In genomic region chr11:5955546-5956276, GRCm38 (mm10) we compare ENCODE assay signal across 7 mouse cellular contexts. TPM values are rescaled to one million over a fixed set of nuclear protein-coding genes. Genes with fewer than 3 reads are reported as not detected.
DNase-seq lines count a peak whose midpoint lies in the region; ATAC-seq lines count a peak whose summit lies in the region.

Ykt6 (plus strand) TSS chr11:5955693.

- ATAC-seq in embryonic facial prominence, embryonic 11.5 days (replicated peaks; ENCODE audit: insufficient number of reproducible peaks, low FRiP score, low TSS enrichment, low read depth) = peak; percentile 94
- ATAC-seq in granulocyte monocyte progenitor cell, adult 5-6 weeks (replicated peaks; ENCODE audit: poor library complexity, severe bottlenecking) = peak; percentile 94
- ATAC-seq in midbrain, embryonic 13.5 days = peak; percentile 98

- peak within 1 kb of the TSS; percentile 86 for H3K9ac ChIP-seq in embryonic facial prominence, embryonic 11.5 days (replicated peaks; ENCODE audit: low read length)
- H3K9ac ChIP-seq in midbrain, embryonic 13.5 days (replicated peaks) = peak within 1 kb of the TSS; percentile 97

- H3K4me3 ChIP-seq in embryonic facial prominence, embryonic 11.5 days (ENCODE audit: low read depth, low read length) = peak within 1 kb of the TSS; percentile 75
- peak within 1 kb of the TSS; percentile 95 for H3K4me3 ChIP-seq in limb, embryonic 10.5 days
- H3K4me3 ChIP-seq in midbrain, embryonic 13.5 days (replicated peaks) = peak within 1 kb of the TSS; percentile 96

- 0 out of 2 replicates have a peak within 1 kb of the TSS, but pooled peaks have one; percentile 22 for H3K27ac ChIP-seq in embryonic facial prominence, embryonic 11.5 days (replicated peaks; ENCODE audit: low read depth, low read length)
- H3K27ac ChIP-seq in limb, embryonic 10.5 days = peak within 1 kb of the TSS; percentile 92
- H3K27ac ChIP-seq in midbrain, embryonic 13.5 days = peak within 1 kb of the TSS; percentile 92

- no peaks in the 10 kb centered on the region for H3K4me1 ChIP-seq in embryonic facial prominence, embryonic 11.5 days (ENCODE audit: control insufficient read depth, insufficient read depth, low read length)
- peaks cover 22% of the 10 kb centered on the region for H3K4me1 ChIP-seq in limb, embryonic 10.5 days
- H3K4me1 ChIP-seq in midbrain, embryonic 13.5 days (replicated peaks) = peaks cover 22% of the 10 kb centered on the region

- no peaks in the 10 kb centered on the region for H3K9me3 ChIP-seq in embryonic facial prominence, embryonic 11.5 days (replicated peaks; ENCODE audit: control insufficient read depth, low read length)
- H3K9me3 ChIP-seq in limb, embryonic 10.5 days (replicated peaks) = no peaks in the 10 kb centered on the region
- H3K9me3 ChIP-seq in midbrain, embryonic 13.5 days = no peaks in the 10 kb centered on the region

- WGBS in embryonic facial prominence, embryonic 11.5 days = under 1% methylated on average over 71 of the region's 71 CpGs
- under 1% methylated on average over 71 of the region's 71 CpGs for WGBS in limb, embryonic 10.5 days
- under 1% methylated on average over 71 of the region's 71 CpGs for WGBS in midbrain, embryonic 13.5 days

- peak within 1 kb of the TSS; percentile 47 for H3K4me2 ChIP-seq in embryonic facial prominence, embryonic 11.5 days (ENCODE audit: low read depth, low read length)
- H3K4me2 ChIP-seq in midbrain, embryonic 13.5 days (replicated peaks) = peak within 1 kb of the TSS; percentile 86

- peak; percentile 99 for DNase-seq in adrenal gland, postnatal 14 days
- DNase-seq in embryonic facial prominence, embryonic 11.5 days (ENCODE audit: low spot score) = peak; percentile 99
- peak; percentile 96 for DNase-seq in kidney, adult 11 months
- peak; percentile 99 for DNase-seq in limb, embryonic 10.5 days (ENCODE audit: low spot score)
- peak; percentile 82 for DNase-seq in spleen, adult 12 weeks (ENCODE audit: low spot score)

- H3K36me3 ChIP-seq in embryonic facial prominence, embryonic 11.5 days (replicated peaks; ENCODE audit: control insufficient read depth, insufficient read depth, low read depth, low read length) = peaks cover 4% of the 10 kb centered on the region; the same call in 1 of the 2 replicates
- peaks cover 25% of the 10 kb centered on the region for H3K36me3 ChIP-seq in limb, embryonic 10.5 days
- H3K36me3 ChIP-seq in midbrain, embryonic 13.5 days = peaks cover 19% of the 10 kb centered on the region

- H3K27me3 ChIP-seq in embryonic facial prominence, embryonic 11.5 days (ENCODE audit: control insufficient read depth, insufficient read depth, low read length) = no peaks in the 10 kb centered on the region
- no peaks in the 10 kb centered on the region for H3K27me3 ChIP-seq in limb, embryonic 10.5 days (ENCODE audit: low read depth, poor library complexity, severe bottlenecking)
- H3K27me3 ChIP-seq in midbrain, embryonic 13.5 days = no peaks in the 10 kb centered on the region

RNA-seq across cellular contexts. Expression of gene Ykt6, which starts in this region (rescaled TPM):
- total RNA-seq in adrenal gland, postnatal 14 days (2021) = 71.1 and 77.9 TPM in 2 replicates
- polyA plus RNA-seq in embryonic facial prominence, embryonic 11.5 days (2014; fragmentation: Nextera tagmentation; extraction: Ambion mirVana) = 30.1 and 31.4 TPM in 2 replicates
- total RNA-seq in granulocyte monocyte progenitor cell, adult 5-6 weeks (2014; fragmentation: Nextera tagmentation) = 47.8 and 48.4 TPM in 2 replicates
- 44.1 and 45.2 TPM in 2 replicates for total RNA-seq in granulocyte monocyte progenitor cell, adult 5-6 weeks (2017)
- polyA plus RNA-seq in limb, embryonic 10.5 days (2016; fragmentation: Nextera tagmentation; extraction: Ambion mirVana) = 55.5 and 65.5 TPM in 2 replicates
- 78.8 and 84.0 TPM in 2 replicates for polyA plus RNA-seq in midbrain, embryonic 13.5 days (2015; fragmentation: Nextera tagmentation; extraction: Ambion mirVana)

Comparison
In these comparisons a context has a peak if more than half of its experiments do, and no peak if none do; other contexts are left out.
1. Peak in every context shown above with its lines: DNase-seq, ATAC-seq, H3K4me3 ChIP-seq and H3K27ac ChIP-seq.
2. H3K27ac ChIP-seq: peak in every context shown above with its lines; median percentile 92 in limb, embryonic 10.5 days; 92 in midbrain, embryonic 13.5 days; 22 in embryonic facial prominence, embryonic 11.5 days.